Mouse (Mus musculus) forebrain, embryonic 11.5 days (tissue): ENCODE results near the gene Klhl26. TPM values are rescaled to one million over a fixed set of nuclear protein-coding genes. Genes with fewer than 3 reads are reported as not detected.
A peak's percentile ranks its signal among the peaks of the same experiment; 100 is the strongest.

ENCODE experiments used
- ATAC-seq: fragments of 200-750 bp; cut with Nextera tagmentation; replicated peaks from 2 replicates; pipeline ENCODE4 v1.8.0; 2017; ENCODE audit warnings: moderate TSS enrichment; ENCODE audit not compliant: low FRiP score
- DNase-seq: peaks from one replicate; pipeline ENCODE4 v3.0.0-alpha.2; 2017; ENCODE audit warnings: low spot score
- H3K27ac ChIP-seq: fragments of 300-500 bp; sonication (generic); 2 replicates; pipeline ENCODE4 v1.5.1; 2014; ENCODE audit warnings: low read depth, low read length
- H3K27me3 ChIP-seq: fragments of 300-500 bp; sonication (generic); 2 replicates; pipeline ENCODE4 v1.6.1; 2014; ENCODE audit warnings: mild to moderate bottlenecking, low read length, mixed read lengths; ENCODE audit not compliant: control insufficient read depth, insufficient read depth
- H3K36me3 ChIP-seq: fragments of 300-500 bp; sonication (generic); 2 replicates; pipeline ENCODE4 v1.6.1; 2014; ENCODE audit warnings: mild to moderate bottlenecking, low read length, moderate library complexity, mixed read lengths; ENCODE audit not compliant: control insufficient read depth, insufficient read depth
- H3K4me1 ChIP-seq: fragments of 300-500 bp; sonication (generic); replicated peaks from 2 replicates; pipeline ENCODE4 v1.6.1; 2014; ENCODE audit warnings: low read length, mixed read lengths; ENCODE audit not compliant: control insufficient read depth, insufficient read depth
- H3K4me2 ChIP-seq: fragments of 300-500 bp; sonication (generic); 2 replicates; pipeline ENCODE4 v1.6.1; 2014; ENCODE audit warnings: low read depth, mild to moderate bottlenecking, low read length, moderate library complexity, mixed read lengths; ENCODE audit not compliant: severe bottlenecking
- H3K4me3 ChIP-seq: fragments of 300-500 bp; sonication (generic); 2 replicates; pipeline ENCODE4 v1.5.1; 2014; ENCODE audit warnings: low read depth, low read length
- H3K9ac ChIP-seq: fragments of 300-500 bp; sonication (generic); 2 replicates; pipeline ENCODE4 v1.6.1; 2014; ENCODE audit warnings: low read length
- H3K9me3 ChIP-seq: fragments of 300-500 bp; sonication (generic); 2 replicates; pipeline ENCODE4 v1.6.1; 2016; ENCODE audit warnings: low read length, mixed read lengths; ENCODE audit not compliant: control insufficient read depth
- WGBS: fragments of 180-500 bp; shearing (Covaris S2); extraction: QIAGEN DNeasy Blood & Tissue Kit; methylation state at CpG from one replicate; pipeline ENCODE4 v1.1.7; 2014; 5-methylcytosine and 5-hydroxymethylcytosine counted together
- polyA plus RNA-seq: library from polyadenylated mRNA; unstranded; fragments of >200 nt; fragmentation: Nextera tagmentation; extraction: Ambion mirVana; gene quantifications from 2 replicates; pipeline ENCODE4 v1.2.1, GENCODE M21; 2014

Klhl26 gene
- polyA plus RNA-seq, 1 experiment from 2014 or later: 19.5 TPM

DNA sequence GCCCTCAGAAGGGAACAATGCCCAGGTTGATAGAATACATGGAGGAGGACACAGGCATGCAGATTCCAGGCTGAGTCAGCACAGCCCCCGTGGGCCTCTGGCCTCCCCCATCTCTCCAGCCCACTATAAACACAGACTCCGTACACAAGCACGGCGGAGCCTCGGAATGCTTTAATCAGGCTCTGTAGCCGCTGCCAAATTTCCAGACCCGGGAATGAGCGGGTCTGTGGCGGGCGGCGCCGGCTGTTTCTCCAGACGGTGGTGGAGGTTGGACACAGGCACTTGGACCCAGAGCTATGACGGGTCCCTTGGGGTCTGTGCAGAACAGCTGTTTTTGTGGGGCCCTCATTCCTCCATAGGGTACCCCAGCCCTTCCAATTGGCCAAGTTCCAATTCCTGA is 57.8 kb downstream of the Klhl26 start:
- peaks cover 10% of the 10 kb centered on the region for H3K4me1 ChIP-seq
- ATAC-seq (no peak), DNase-seq (no peak)
- WGBS: 87% methylated on average over 14 of the region's 14 CpGs
- no peaks in the 10 kb centered on the region for H3K36me3 ChIP-seq
- no peaks in the 10 kb centered on the region for H3K27me3 ChIP-seq
- no peak overlapping the region for H3K9ac ChIP-seq
- no peak overlapping the region for H3K27ac ChIP-seq
- H3K4me3 ChIP-seq: no peak overlapping the region
- H3K4me2 ChIP-seq: no peak overlapping the region
- no peaks in the 10 kb centered on the region for H3K9me3 ChIP-seq

DNA sequence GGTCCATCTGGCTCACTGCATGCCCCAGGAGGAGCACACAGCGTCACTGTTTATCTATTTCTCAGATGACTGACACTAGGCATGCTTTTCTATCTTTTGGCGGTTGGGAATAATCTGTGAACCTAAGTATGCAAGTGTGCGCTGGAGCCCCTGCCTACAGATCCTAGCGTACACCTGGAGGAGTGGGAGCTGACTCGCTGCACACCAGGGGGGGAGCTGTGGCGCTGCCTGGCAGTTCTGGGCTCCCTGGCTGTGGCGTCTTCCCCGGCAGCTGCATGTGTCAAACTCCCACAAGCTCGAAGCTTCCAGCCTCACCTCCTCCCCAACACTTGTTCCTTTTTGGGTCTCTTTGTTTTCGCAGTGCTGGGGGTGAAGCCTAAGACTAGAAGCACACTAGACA is 58.9 kb downstream of the Klhl26 start:
- Histone ChIP-seq H3K4me1 (peaks cover 10% of the 10 kb centered on the region), H3K9me3 (no peaks in the 10 kb centered on the region), H3K4me2 (no peak overlapping the region), H3K27me3 (no peaks in the 10 kb centered on the region), H3K9ac (no peak overlapping the region), H3K27ac (no peak overlapping the region), H3K4me3 (no peak overlapping the region), H3K36me3 (no peaks in the 10 kb centered on the region)
- no peak for ATAC-seq
- DNase-seq: no peak
- WGBS: 50% methylated on average over 10 of the region's 10 CpGs

DNA sequence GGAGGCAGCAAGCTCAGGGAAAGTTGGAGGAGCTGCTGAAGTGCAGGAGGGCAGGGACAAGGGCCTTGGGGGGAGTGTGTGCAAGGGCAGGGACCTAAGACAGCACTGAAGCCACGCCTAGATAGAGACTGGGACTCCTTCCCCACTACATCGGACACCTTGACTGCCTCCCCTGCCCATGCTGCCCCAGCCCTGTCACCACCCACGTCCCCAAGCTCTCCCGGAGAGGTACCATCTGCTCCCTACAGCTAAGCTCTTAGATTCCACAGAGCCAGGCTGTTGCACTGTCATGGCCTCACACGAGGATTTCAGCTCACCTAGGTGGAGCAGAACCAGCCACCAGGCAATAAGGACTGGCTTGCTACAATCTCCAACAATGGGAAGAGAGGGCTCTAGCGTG is 59.8 kb downstream of the Klhl26 start:
- no peak overlapping the region for H3K4me3 ChIP-seq
- no peak overlapping the region for H3K27ac ChIP-seq
- H3K4me2 ChIP-seq: no peak overlapping the region
- H3K9ac ChIP-seq: no peak overlapping the region
- H3K27me3 ChIP-seq: no peaks in the 10 kb centered on the region
- no peaks in the 10 kb centered on the region for H3K36me3 ChIP-seq
- 22% methylated on average over 6 of the region's 6 CpGs for WGBS
- peaks cover 10% of the 10 kb centered on the region for H3K4me1 ChIP-seq
- no peaks in the 10 kb centered on the region for H3K9me3 ChIP-seq
- ATAC-seq (no peak), DNase-seq (no peak)

DNA sequence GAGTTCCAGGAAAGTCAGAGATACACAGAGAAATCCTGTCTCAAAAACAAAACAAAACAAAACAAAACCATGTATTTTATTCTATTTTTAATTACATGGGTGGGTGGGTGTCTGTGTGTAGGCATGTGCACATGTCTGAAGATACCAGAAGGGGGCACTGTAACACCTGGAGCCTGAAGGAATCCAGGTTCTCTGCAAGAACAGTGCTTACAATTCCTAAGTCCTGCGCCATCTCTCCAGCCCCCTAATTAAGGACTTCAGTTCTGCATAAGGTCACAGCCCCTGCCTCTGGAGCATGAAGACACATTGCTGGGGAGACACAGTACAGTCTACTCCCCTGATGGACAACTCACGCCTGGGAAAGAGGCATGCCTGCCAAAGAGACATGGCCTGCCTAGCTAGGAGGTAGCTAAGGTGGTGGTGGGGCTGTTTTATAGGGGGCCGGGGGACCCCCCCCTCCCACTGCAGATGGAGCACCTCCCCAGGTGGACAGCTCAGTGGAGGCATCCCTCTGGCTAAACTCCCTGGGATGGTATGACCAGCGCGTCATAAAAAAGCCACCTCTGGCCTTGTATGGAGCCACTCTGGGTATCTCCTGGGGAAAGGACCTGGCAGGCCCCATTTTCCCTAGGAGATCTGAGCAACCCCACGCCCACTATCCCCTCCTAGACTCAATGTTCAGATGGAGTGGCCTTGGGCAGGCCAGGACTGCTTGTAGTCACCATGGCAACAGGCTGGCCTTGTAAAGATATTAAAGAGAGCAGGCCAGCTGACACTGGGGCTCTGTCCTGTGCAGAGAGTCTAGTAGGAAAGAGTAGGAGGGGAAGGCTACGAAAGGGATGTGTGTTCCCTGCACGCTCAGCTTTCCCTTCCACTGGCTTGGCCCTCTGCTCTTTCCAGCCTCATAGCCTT is 61.0 kb downstream of the Klhl26 start:
- WGBS: 72% methylated on average over 8 of the region's 8 CpGs
- Histone ChIP-seq H3K4me3 (no peak overlapping the region), H3K9me3 (no peaks in the 10 kb centered on the region), H3K27ac (no peak overlapping the region), H3K9ac (peak overlapping the region; percentile 10), H3K4me1 (peaks cover 10% of the 10 kb centered on the region), H3K36me3 (no peaks in the 10 kb centered on the region), H3K4me2 (no peak overlapping the region), H3K27me3 (no peaks in the 10 kb centered on the region)
- DNase-seq: no peak
- ATAC-seq: peak; percentile 60; the same call in 1 of the 2 replicates

DNA sequence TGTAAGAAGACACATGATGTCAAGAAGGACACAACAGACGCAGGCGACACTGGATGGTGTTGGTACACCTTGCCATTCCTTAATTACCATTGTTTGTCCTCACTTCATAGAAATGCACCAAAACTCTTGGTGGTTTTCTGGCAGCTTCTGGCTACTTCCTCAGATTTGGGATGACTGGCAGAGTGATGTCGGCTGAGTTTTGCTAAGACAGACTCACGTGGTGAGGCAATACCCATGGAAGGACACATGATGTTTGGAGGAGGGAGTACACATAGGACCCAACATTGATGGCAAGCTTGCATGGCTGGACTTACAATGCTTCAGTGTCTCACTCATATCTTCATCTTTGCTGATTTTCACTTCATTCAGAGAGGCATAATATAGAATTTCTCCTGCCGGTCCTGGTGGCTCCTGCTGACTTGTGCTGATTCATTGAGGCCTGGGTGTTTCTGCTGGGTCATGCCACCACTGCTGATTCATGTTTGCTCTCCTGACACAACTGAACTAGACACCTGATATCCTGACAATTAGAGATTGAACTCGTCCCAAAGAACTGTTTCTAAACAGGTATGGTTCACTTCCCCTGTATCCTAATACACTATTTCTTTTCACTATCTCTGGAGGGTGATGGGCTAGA is 62.3 kb downstream of the Klhl26 start:
- H3K9ac ChIP-seq: no peak overlapping the region
- no peak overlapping the region for H3K4me3 ChIP-seq
- no peaks in the 10 kb centered on the region for H3K27me3 ChIP-seq
- DNase-seq (no peak), ATAC-seq (no peak)
- WGBS: 89% methylated on average over 6 of the region's 6 CpGs
- H3K4me2 ChIP-seq: no peak overlapping the region
- H3K9me3 ChIP-seq: no peaks in the 10 kb centered on the region
- H3K4me1 ChIP-seq: peaks cover 10% of the 10 kb centered on the region
- H3K27ac ChIP-seq: no peak overlapping the region
- H3K36me3 ChIP-seq: no peaks in the 10 kb centered on the region

DNA sequence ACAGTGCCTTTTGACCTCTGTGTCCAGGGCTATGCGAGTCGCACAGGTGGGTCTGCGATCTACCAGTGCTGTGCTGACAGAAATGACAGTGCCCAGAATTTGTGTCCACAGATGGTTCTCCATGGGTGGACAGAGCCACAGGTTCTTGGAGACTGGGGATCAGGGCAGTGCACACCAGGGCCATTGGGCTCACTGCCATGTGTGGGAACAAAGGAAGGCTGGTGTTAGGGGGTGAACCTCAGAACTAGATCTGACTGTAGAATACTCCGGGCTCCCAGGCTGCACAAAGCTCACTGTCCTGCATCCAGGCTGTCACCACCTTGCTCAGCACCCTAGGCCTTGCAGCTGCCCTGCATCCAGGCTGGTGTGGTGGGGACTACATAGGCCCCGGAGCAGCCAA is 66.5 kb downstream of the Klhl26 start:
- Histone ChIP-seq H3K27me3 (no peaks in the 10 kb centered on the region), H3K27ac (no peak overlapping the region), H3K4me3 (no peak overlapping the region), H3K9ac (no peak overlapping the region), H3K36me3 (no peaks in the 10 kb centered on the region), H3K4me1 (peaks cover 5% of the 10 kb centered on the region), H3K9me3 (no peaks in the 10 kb centered on the region), H3K4me2 (no peak overlapping the region)
- DNase-seq: no peak
- WGBS: 97% methylated on average over 5 of the region's 5 CpGs
- ATAC-seq: no peak

DNA sequence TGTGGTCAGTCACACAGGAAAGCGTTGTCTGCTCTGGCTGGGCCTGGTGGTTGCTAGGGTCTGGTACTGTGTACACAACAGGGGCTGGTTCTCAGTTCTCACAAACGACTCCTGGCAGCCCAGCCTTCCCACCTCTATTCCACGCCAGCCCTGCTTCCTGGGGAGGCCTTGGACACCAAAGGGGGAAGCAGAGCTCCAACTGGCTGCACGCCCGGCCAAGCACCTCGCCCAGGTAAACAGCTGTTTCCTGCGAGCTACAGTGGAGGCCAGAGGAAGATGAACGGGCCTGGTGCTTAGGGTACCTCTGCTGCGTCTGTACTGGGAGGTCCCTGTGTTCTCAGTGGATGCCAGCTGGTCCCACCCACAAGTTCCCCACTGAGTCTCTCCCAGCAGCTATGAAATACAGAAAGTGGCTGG is 67.3 kb downstream of the Klhl26 start:
- H3K4me3 ChIP-seq: no peak overlapping the region
- DNase-seq (no peak), ATAC-seq (no peak)
- H3K4me2 ChIP-seq: no peak overlapping the region
- no peaks in the 10 kb centered on the region for H3K36me3 ChIP-seq
- WGBS: 75% methylated on average over 9 of the region's 9 CpGs
- no peaks in the 10 kb centered on the region for H3K9me3 ChIP-seq
- no peak overlapping the region for H3K9ac ChIP-seq
- no peak overlapping the region for H3K27ac ChIP-seq
- peaks cover 5% of the 10 kb centered on the region for H3K4me1 ChIP-seq
- H3K27me3 ChIP-seq: no peaks in the 10 kb centered on the region

DNA sequence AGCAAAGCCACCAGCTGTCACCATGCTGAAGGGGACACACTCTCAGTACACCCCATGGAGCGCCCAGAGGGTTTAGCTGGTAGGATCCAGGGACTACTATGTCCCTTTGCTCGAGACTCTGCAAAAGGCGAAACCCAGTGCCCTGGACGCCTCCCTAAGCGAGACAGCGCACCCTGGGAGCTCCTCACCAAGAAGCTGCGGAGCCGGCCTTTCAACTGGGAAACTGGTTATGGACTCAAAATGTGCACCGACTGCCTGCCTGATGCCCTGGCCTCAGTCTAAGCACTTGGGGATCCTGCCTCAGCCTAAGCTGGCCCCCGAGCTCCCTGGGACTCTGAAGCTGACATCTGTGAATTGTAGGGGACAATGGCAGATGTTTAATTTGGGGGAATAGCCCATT is 67.7 kb downstream of the Klhl26 start:
- Histone ChIP-seq H3K27ac (no peak overlapping the region), H3K9me3 (no peaks in the 10 kb centered on the region), H3K4me2 (no peak overlapping the region), H3K27me3 (no peaks in the 10 kb centered on the region), H3K36me3 (no peaks in the 10 kb centered on the region), H3K4me1 (peaks cover 5% of the 10 kb centered on the region), H3K9ac (no peak overlapping the region), H3K4me3 (no peak overlapping the region)
- WGBS: 81% methylated on average over 10 of the region's 10 CpGs
- DNase-seq (no peak), ATAC-seq (no peak)
